In the genomic region with DNA sequence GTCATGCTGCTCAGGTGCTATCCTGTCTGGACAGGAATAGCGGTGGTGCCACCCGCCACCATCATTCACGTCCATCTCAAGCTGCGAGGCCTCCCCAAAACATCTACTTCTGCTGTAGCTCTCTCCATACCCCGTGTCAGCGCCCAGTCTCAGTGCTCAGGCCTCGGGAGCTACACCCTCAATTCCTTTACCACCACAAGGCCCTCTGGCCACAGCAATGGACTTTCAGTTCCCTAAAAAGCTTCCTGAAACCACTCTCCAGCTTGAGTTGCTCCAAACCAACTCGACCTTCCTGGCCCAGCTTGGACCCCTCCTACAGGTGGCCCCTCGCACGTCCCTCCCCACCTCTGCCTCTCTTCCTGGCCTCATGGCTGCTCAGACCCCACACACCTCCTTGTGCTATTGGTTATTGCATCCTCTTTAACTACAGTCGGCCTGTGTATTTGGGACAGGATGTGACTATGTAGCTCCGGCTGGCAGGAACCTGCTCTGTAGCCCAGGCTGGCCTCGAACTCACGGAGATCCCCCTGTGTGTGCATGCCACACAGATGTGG, we compare ENCODE assay signal across 17 mouse cellular contexts. TPM values are rescaled to one million over a fixed set of nuclear protein-coding genes. Genes with fewer than 3 reads are reported as not detected.
A peak's percentile ranks its signal among the peaks of the same experiment; 100 is the strongest.
DNase-seq lines count a peak whose midpoint lies in the region; ATAC-seq and TF ChIP-seq lines count a peak whose summit lies in the region.
"Had no signal": no experiment of that assay in that cellular context is flagged by ENCODE, and none has a peak within 500 bp of the region (broad histone marks: within the 10 kb centered on the region; RNA-seq: fewer than 3 reads in every experiment).

No protein-coding gene starts in this region.

- ATAC-seq in neural tube, embryonic 13.5 days (ENCODE audit: low read depth) = no peak
- ATAC-seq in liver, postnatal 0 days = no peak
- ATAC-seq in kidney, embryonic 14.5 days (ENCODE audit: low FRiP score, low TSS enrichment) = no peak
- ATAC-seq: forebrain, embryonic 15.5 days had no signal

- TF ChIP-seq CTCF in gastrocnemius, adult 2 months (IDR thresholded peaks at IDR 0.05) = no peak
- no peak for TF ChIP-seq CTCF in liver, postnatal 0 days (IDR thresholded peaks at IDR 0.05; ENCODE audit: low read depth)

- H3K9ac ChIP-seq in neural tube, embryonic 13.5 days = 0 out of 2 replicates have a peak overlapping the region, but pooled peaks have one; percentile 34
- no peak overlapping the region for H3K9ac ChIP-seq in liver, postnatal 0 days (replicated peaks)
- no peak overlapping the region for H3K9ac ChIP-seq in kidney, embryonic 14.5 days (ENCODE audit: low read depth, low read length)
- H3K9ac ChIP-seq: forebrain, embryonic 15.5 days; heart, embryonic 13.5 days; limb, embryonic 12.5 days; midbrain, embryonic 12.5 days had no signal

- peak overlapping the region; percentile 62; the same call in 1 of the 2 replicates for H3K4me3 ChIP-seq in gastrocnemius, adult 2 months
- H3K4me3 ChIP-seq in neural tube, embryonic 13.5 days = no peak overlapping the region
- no peak overlapping the region for H3K4me3 ChIP-seq in liver, postnatal 0 days (ENCODE audit: low read depth, low read length)
- H3K4me3 ChIP-seq in kidney, embryonic 14.5 days (ENCODE audit: low read length) = no peak overlapping the region
- H3K4me3 ChIP-seq: forebrain, embryonic 15.5 days; heart, embryonic 13.5 days; limb, embryonic 12.5 days; midbrain, embryonic 12.5 days had no signal

- DNase-seq in gastrocnemius, adult 2 months = no peak
- no peak for DNase-seq in gastrocnemius, postnatal 10 days
- no peak for DNase-seq in neural tube, embryonic 10.5 days (ENCODE audit: extremely low spot score, low spot score)
- DNase-seq in liver, postnatal 0 days = peak; percentile 47
- DNase-seq in cerebellum, adult 9-11 months = no peak
- no peak for DNase-seq in ovary, postnatal 36 days (ENCODE audit: low spot score)
- DNase-seq: gastrocnemius, postnatal 25 days had no signal

- peaks cover 25% of the 10 kb centered on the region for H3K4me1 ChIP-seq in neural tube, embryonic 13.5 days (replicated peaks)
- peaks cover 24% of the 10 kb centered on the region for H3K4me1 ChIP-seq in liver, postnatal 0 days (ENCODE audit: insufficient read depth)
- H3K4me1 ChIP-seq in kidney, embryonic 14.5 days (ENCODE audit: control insufficient read depth, insufficient read depth, low read length) = peaks cover 9% of the 10 kb centered on the region; the same call in 1 of the 2 replicates

- WGBS in neural tube, embryonic 13.5 days = 93% methylated on average over 14 of the region's 14 CpGs
- 67% methylated on average over 14 of the region's 14 CpGs for WGBS in liver, postnatal 0 days (ENCODE audit: insufficient replicate concordance)
- 92% methylated on average over 14 of the region's 14 CpGs for WGBS in kidney, embryonic 14.5 days

- no peak for TF ChIP-seq EP300 in liver, postnatal 0 days (IDR thresholded peaks at IDR 0.05; ENCODE audit: low read depth)

- H3K27me3 ChIP-seq in neural tube, embryonic 13.5 days = no peaks in the 10 kb centered on the region
- H3K27me3 ChIP-seq in liver, postnatal 0 days (ENCODE audit: insufficient read depth, low read length) = no peaks in the 10 kb centered on the region
- H3K27me3 ChIP-seq in kidney, embryonic 14.5 days (ENCODE audit: control insufficient read depth, insufficient read depth, low read length) = no peaks in the 10 kb centered on the region
- H3K27me3 ChIP-seq: forebrain, embryonic 15.5 days; heart, embryonic 13.5 days had no signal

- intact Hi-C loops in gastrocnemius, adult 2 months (cut with DNase I) = loop anchor here (1.0 kb wide), 2 partner anchors 15 to 68 kb away; no protein-coding TSS in a partner anchor

- peak overlapping the region; percentile 84 for H3K27ac ChIP-seq in gastrocnemius, adult 2 months
- no peak overlapping the region for H3K27ac ChIP-seq in neural tube, embryonic 13.5 days (replicated peaks)
- no peak overlapping the region for H3K27ac ChIP-seq in liver, postnatal 0 days (ENCODE audit: low read depth)
- H3K27ac ChIP-seq in kidney, embryonic 14.5 days (ENCODE audit: low read depth, low read length) = no peak overlapping the region
- H3K27ac ChIP-seq: forebrain, embryonic 15.5 days; heart, embryonic 13.5 days; limb, embryonic 12.5 days; midbrain, embryonic 12.5 days had no signal

- H3K4me2 ChIP-seq in neural tube, embryonic 13.5 days = no peak overlapping the region
- no peak overlapping the region for H3K4me2 ChIP-seq in liver, postnatal 0 days (ENCODE audit: low read depth, low read length)
- H3K4me2 ChIP-seq in kidney, embryonic 14.5 days (replicated peaks; ENCODE audit: low read depth, low read length) = no peak overlapping the region
- H3K4me2 ChIP-seq: forebrain, embryonic 15.5 days; heart, embryonic 13.5 days; limb, embryonic 12.5 days; midbrain, embryonic 12.5 days had no signal

- H3K9me3 ChIP-seq in neural tube, embryonic 13.5 days = no peaks in the 10 kb centered on the region
- H3K9me3 ChIP-seq in liver, postnatal 0 days (ENCODE audit: low read length) = no peaks in the 10 kb centered on the region
- H3K9me3 ChIP-seq in kidney, embryonic 14.5 days (ENCODE audit: control insufficient read depth, low read length) = no peaks in the 10 kb centered on the region
- H3K9me3 ChIP-seq: forebrain, embryonic 15.5 days; heart, embryonic 13.5 days; limb, embryonic 12.5 days; midbrain, embryonic 12.5 days had no signal

- peaks cover 88% of the 10 kb centered on the region for H3K36me3 ChIP-seq in neural tube, embryonic 13.5 days
- peaks cover 91% of the 10 kb centered on the region for H3K36me3 ChIP-seq in liver, postnatal 0 days (replicated peaks; ENCODE audit: insufficient read depth, low read length)
- H3K36me3 ChIP-seq in kidney, embryonic 14.5 days (ENCODE audit: control insufficient read depth, insufficient read depth, low read length) = peaks cover 33% of the 10 kb centered on the region

RNA-seq across cellular contexts. Expression of gene Kcnk7, which starts 7.8 kb away (rescaled TPM):
- total RNA-seq in gastrocnemius, adult 2 months (2021) = not detected
- not detected for total RNA-seq in gastrocnemius, postnatal 10 days (2021)
- polyA plus RNA-seq in neural tube, embryonic 13.5 days (2015; fragmentation: Nextera tagmentation; extraction: Ambion mirVana) = not detected in 2 replicates
- polyA plus RNA-seq in liver, postnatal 0 days (2015; fragmentation: Nextera tagmentation; extraction: Ambion mirVana) = 0.17 and 0.18 TPM in 2 replicates
- 0.39 and 0.42 TPM in 2 replicates for polyA plus RNA-seq in kidney, embryonic 14.5 days (2014; fragmentation: Nextera tagmentation; extraction: Ambion mirVana)
- total RNA-seq: adrenal gland, adult 2 months; gastrocnemius, postnatal 25 days; hematopoietic stem cell, adult 5-6 weeks; left cerebral cortex, adult 18-20 months had no signal
- polyA plus RNA-seq: adrenal gland, adult 2 months; heart, embryonic 13.5 days; large intestine, adult 2 months had no signal

RNA-seq across cellular contexts. Expression of gene Ehbp1l1, which starts 14.1 kb away (rescaled TPM):
- 100 to 1,000 TPM; 218 to 220 TPM for total RNA-seq in gastrocnemius, adult 2 months (2021)
- 100 to 1,000 TPM; 280 to 285 TPM for total RNA-seq in gastrocnemius, postnatal 10 days (2021)
- polyA plus RNA-seq in neural tube, embryonic 13.5 days (2015; fragmentation: Nextera tagmentation; extraction: Ambion mirVana) = 8.3 and 9.6 TPM in 2 replicates
- polyA plus RNA-seq in liver, postnatal 0 days (2015; fragmentation: Nextera tagmentation; extraction: Ambion mirVana) = 38.5 and 42.5 TPM in 2 replicates
- polyA plus RNA-seq in kidney, embryonic 14.5 days (2014; fragmentation: Nextera tagmentation; extraction: Ambion mirVana) = 8.8 and 11.5 TPM in 2 replicates

RNA-seq across cellular contexts. Expression of gene Fam89b, which starts 17.5 kb away (rescaled TPM):
- total RNA-seq in gastrocnemius, adult 2 months (2021) = 10 to 100 TPM; 22.2 to 22.6 TPM
- total RNA-seq in gastrocnemius, postnatal 10 days (2021) = 10 to 100 TPM; 43.1 to 44.9 TPM
- 186 and 194 TPM in 2 replicates for polyA plus RNA-seq in neural tube, embryonic 13.5 days (2015; fragmentation: Nextera tagmentation; extraction: Ambion mirVana)
- 28.9 and 31.0 TPM in 2 replicates for polyA plus RNA-seq in liver, postnatal 0 days (2015; fragmentation: Nextera tagmentation; extraction: Ambion mirVana)
- polyA plus RNA-seq in kidney, embryonic 14.5 days (2014; fragmentation: Nextera tagmentation; extraction: Ambion mirVana) = 92.8 and 114 TPM in 2 replicates

RNA-seq across cellular contexts. Expression of gene Pcnx3, which starts 23.3 kb away (rescaled TPM):
- 10 to 100 TPM; 12.6 to 14.0 TPM for total RNA-seq in gastrocnemius, adult 2 months (2021)
- 10 to 100 TPM; 19.5 to 32.5 TPM for total RNA-seq in gastrocnemius, postnatal 10 days (2021)
- 23.0 TPM in 2 replicates for polyA plus RNA-seq in neural tube, embryonic 13.5 days (2015; fragmentation: Nextera tagmentation; extraction: Ambion mirVana)
- polyA plus RNA-seq in liver, postnatal 0 days (2015; fragmentation: Nextera tagmentation; extraction: Ambion mirVana) = 5.2 and 5.6 TPM in 2 replicates
- 31.2 and 35.4 TPM in 2 replicates for polyA plus RNA-seq in kidney, embryonic 14.5 days (2014; fragmentation: Nextera tagmentation; extraction: Ambion mirVana)

RNA-seq across cellular contexts. Expression of gene Map3k11, which starts 23.4 kb away (rescaled TPM):
- 10 to 100 TPM in 1 of 2 experiments, 1 to 10 TPM in 1; 8.7 to 11.8 TPM for total RNA-seq in gastrocnemius, adult 2 months (2021)
- total RNA-seq in gastrocnemius, postnatal 10 days (2021) = 10 to 100 TPM; 19.3 to 25.0 TPM
- polyA plus RNA-seq in neural tube, embryonic 13.5 days (2015; fragmentation: Nextera tagmentation; extraction: Ambion mirVana) = 17.4 and 18.0 TPM in 2 replicates
- polyA plus RNA-seq in liver, postnatal 0 days (2015; fragmentation: Nextera tagmentation; extraction: Ambion mirVana) = 10.4 and 12.5 TPM in 2 replicates
- polyA plus RNA-seq in kidney, embryonic 14.5 days (2014; fragmentation: Nextera tagmentation; extraction: Ambion mirVana) = 26.8 and 33.6 TPM in 2 replicates
